Mouse (Mus musculus) heart, adult 2 months (tissue): ENCODE measurements around the gene Adgrv1. TPM values are rescaled to one million over a fixed set of nuclear protein-coding genes. Genes with fewer than 3 reads are reported as not detected.

Experiments used
- DNase-seq, 2 experiments: peaks; one replicate each; pipeline ENCODE4 v3.0.0; 2021
- H3K27ac ChIP-seq: fragments of 200-600 bp; 2 replicates; pipeline ENCODE4 v1.8.1; 2022
- H3K27me3 ChIP-seq: fragments of 200-500 bp; 2 replicates; pipeline ENCODE4 v1.6.1; 2012; ENCODE audit warnings: mild to moderate bottlenecking, low read length, inconsistent platforms, mixed read lengths; ENCODE audit not compliant: control insufficient read depth, insufficient read depth
- H3K36me3 ChIP-seq: fragments of 200-500 bp; 2 replicates; pipeline ENCODE4 v1.6.1; 2012; ENCODE audit warnings: low read length, inconsistent platforms; ENCODE audit not compliant: control insufficient read depth, insufficient read depth
- H3K4me1 ChIP-seq: fragments of 200-500 bp; 2 replicates; pipeline ENCODE4 v1.6.1; 2011; ENCODE audit warnings: low read length; ENCODE audit not compliant: control insufficient read depth, insufficient read depth
- H3K4me3 ChIP-seq: fragments of 200-600 bp; 2 replicates; pipeline ENCODE4 v1.8.1; 2022
- H3K79me2 ChIP-seq: fragments of 200-500 bp; replicated peaks from 2 replicates; pipeline ENCODE4 v1.6.1; 2012; ENCODE audit warnings: mild to moderate bottlenecking, inconsistent platforms, low read length, moderate library complexity, mixed read lengths; ENCODE audit not compliant: control insufficient read depth, insufficient read depth
- H3K9ac ChIP-seq: fragments of 200-500 bp; 2 replicates; pipeline ENCODE4 v1.6.1; 2012; ENCODE audit warnings: low read depth, mild to moderate bottlenecking, control low read depth, inconsistent platforms, low read length, mixed read lengths
- CTCF ChIP-seq: fragments of 200-600 bp; IDR thresholded peaks from 2 replicates; pipeline ENCODE4 v1.8.1; 2022; ENCODE audit warnings: antibody characterized with exemption, mild to moderate bottlenecking, moderate library complexity
- EP300 ChIP-seq: fragments of 200-500 bp; IDR thresholded peaks from 2 replicates; pipeline ENCODE4 v1.6.1; 2011; ENCODE audit warnings: low read depth, low read length, control low read depth; ENCODE audit not compliant: insufficient read depth
- POLR2A ChIP-seq: fragments of 200-500 bp; IDR thresholded peaks from 2 replicates; pipeline ENCODE4 v1.6.1; 2011; ENCODE audit warnings: mild to moderate bottlenecking, low read depth, low read length, control low read depth; ENCODE audit not compliant: insufficient read depth
- WGBS: fragments of 180-500 bp; shearing (Covaris S2); methylation state at CpG from one replicate; pipeline ENCODE4 v1.1.7; 2018; 5-methylcytosine and 5-hydroxymethylcytosine counted together
- intact Hi-C: fragments of 180-260 bp; cut with DNase I; formaldehyde crosslinking; loops from one replicate; pipeline ENCODE4 v1.15.1; 2025
- polyA plus RNA-seq: library from polyadenylated mRNA; depleted of rRNA; stranded (reverse); fragments of >200 nt; gene quantifications from 2 replicates; pipeline ENCODE4 v1.2.3, GENCODE M21; 2012
- total RNA-seq, 2 experiments: library from RNA; stranded (reverse); gene quantifications; 2 replicates each; pipeline ENCODE4 v1.2.3; 2021

The Adgrv1 gene
- total and polyA plus RNA-seq, 3 experiments, result 0.18 to 0.30 TPM; not detected in 1

- WGBS, result 80% methylated on average over 6 of the region's 6 CpGs
- Histone ChIP-seq H3K27ac (no peak overlapping the region), H3K9ac (no peak overlapping the region), H3K4me3 (no peak overlapping the region), H3K36me3 (no peaks in the 10 kb centered on the region), H3K27me3 (no peaks in the 10 kb centered on the region), H3K4me1 (no peaks in the 10 kb centered on the region), H3K79me2 (no peaks in the 10 kb centered on the region)
- intact Hi-C loops, result no loop called here
- no peak for DNase-seq
- no peak for TF ChIP-seq EP300
These were observed 13.4 kb upstream of the Adgrv1 start for GRCm38 (mm10) chr13:81646348-81646747.

DNA sequence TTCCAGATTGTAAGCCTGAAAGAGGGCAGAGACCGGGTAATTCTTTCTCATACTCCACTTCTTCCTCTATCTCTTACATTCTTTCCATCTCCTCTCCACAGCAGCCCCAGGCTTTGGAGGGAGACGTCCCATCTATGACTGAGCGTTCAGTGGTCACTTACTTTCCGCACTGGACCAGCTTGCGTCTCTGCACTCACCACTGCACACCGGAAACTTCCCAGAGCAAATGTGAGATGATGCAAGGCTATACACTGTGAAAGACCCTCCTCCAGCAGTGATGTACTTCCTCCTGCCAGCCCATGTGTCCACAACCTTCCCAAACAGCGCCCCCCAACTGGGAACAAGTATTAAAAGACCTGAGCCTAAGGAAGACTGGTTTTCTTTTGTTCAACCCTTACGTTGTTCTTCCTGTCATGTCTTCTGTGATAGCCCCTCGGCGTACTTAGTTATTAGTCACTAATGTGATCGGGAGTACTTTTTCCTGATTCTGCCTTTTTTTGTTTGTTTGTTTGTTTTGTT lies 11.2 kb upstream of the Adgrv1 start:
- Histone ChIP-seq H3K27ac (no peak overlapping the region), H3K4me3 (no peak overlapping the region), H3K9ac (no peak overlapping the region), H3K79me2 (no peaks in the 10 kb centered on the region), H3K36me3 (no peaks in the 10 kb centered on the region), H3K27me3 (no peaks in the 10 kb centered on the region), H3K4me1 (no peaks in the 10 kb centered on the region)
- WGBS, result 80% methylated on average over 11 of the region's 11 CpGs
- no peak for TF ChIP-seq EP300
- no peak for TF ChIP-seq POLR2A
- no peak for TF ChIP-seq CTCF
- intact Hi-C loops, result loop anchor here (5.0 kb wide), 1 partner anchor 207 kb away; no protein-coding TSS in a partner anchor
- DNase-seq, result no peak

GRCm38 (mm10) chr13:81642491-81643149 lies 9.7 kb upstream of the Adgrv1 start:
- intact Hi-C loops, result loop anchor here (5.0 kb wide), 1 partner anchor 205 kb away; no protein-coding TSS in a partner anchor
- TF ChIP-seq POLR2A (no peak), EP300 (no peak), CTCF (no peak)
- WGBS, result 25% methylated on average over 7 of the region's 7 CpGs

GRCm38 (mm10) chr13:81641289-81642045 lies 8.5 kb upstream of the Adgrv1 start:
- intact Hi-C loops, result loop anchor here (2.0 to 5.0 kb wide), 2 partner anchors 119 to 204 kb away; no protein-coding TSS in a partner anchor
- Histone ChIP-seq H3K9ac (no peak overlapping the region), H3K27ac (no peak overlapping the region), H3K27me3 (no peaks in the 10 kb centered on the region), H3K79me2 (no peaks in the 10 kb centered on the region), H3K36me3 (no peaks in the 10 kb centered on the region), H3K4me1 (no peaks in the 10 kb centered on the region), H3K4me3 (no peak overlapping the region)
- 17% methylated on average over 8 of the region's 8 CpGs for WGBS
- peak; percentile 83 for TF ChIP-seq CTCF
- TF ChIP-seq EP300, result no peak
- TF ChIP-seq POLR2A, result no peak
- no peak for DNase-seq

More at GRCm38 (mm10) chr13:81642491-81643149, 9.7 kb upstream of the Adgrv1 start:
- H3K9ac ChIP-seq, result no peak overlapping the region
- no peaks in the 10 kb centered on the region for H3K36me3 ChIP-seq
- no peaks in the 10 kb centered on the region for H3K27me3 ChIP-seq
- no peak overlapping the region for H3K4me3 ChIP-seq
- H3K27ac ChIP-seq, result no peak overlapping the region
- H3K79me2 ChIP-seq, result no peaks in the 10 kb centered on the region
- no peak for DNase-seq
- no peaks in the 10 kb centered on the region for H3K4me1 ChIP-seq

DNA sequence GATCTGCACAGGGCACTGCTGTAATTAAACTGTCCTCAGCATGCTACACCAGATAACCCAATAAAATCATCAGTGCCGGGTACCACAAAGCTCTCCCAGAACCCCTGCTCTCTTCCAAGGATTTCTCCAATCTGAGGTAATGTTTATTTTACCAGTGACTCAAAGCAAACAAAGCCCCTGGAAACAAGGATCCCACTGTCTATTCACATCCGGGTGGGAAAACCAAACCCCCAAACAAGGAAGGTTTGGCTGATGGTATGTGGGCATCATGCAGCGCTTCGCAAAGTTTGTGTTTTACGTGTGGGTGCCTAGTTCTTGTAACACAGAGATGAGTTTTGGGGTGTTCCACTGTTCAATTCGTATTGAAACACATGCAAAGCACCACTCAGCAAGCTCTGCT lies 7.9 kb upstream of the Adgrv1 start:
- no peak for DNase-seq
- Histone ChIP-seq H3K4me3 (no peak overlapping the region), H3K9ac (no peak overlapping the region), H3K36me3 (no peaks in the 10 kb centered on the region), H3K27me3 (no peaks in the 10 kb centered on the region), H3K79me2 (no peaks in the 10 kb centered on the region), H3K4me1 (no peaks in the 10 kb centered on the region), H3K27ac (no peak overlapping the region)
- intact Hi-C loops, result loop anchor here (2.0 to 5.0 kb wide), 2 partner anchors 120 to 204 kb away; no protein-coding TSS in a partner anchor
- WGBS, result 32% methylated on average over 6 of the region's 6 CpGs
- no peak for TF ChIP-seq EP300

- H3K9ac ChIP-seq, result no peak overlapping the region
- 57% methylated on average over 4 of the region's 4 CpGs for WGBS
- H3K4me1 ChIP-seq, result no peaks in the 10 kb centered on the region
- H3K36me3 ChIP-seq, result no peaks in the 10 kb centered on the region
- H3K79me2 ChIP-seq, result no peaks in the 10 kb centered on the region
- TF ChIP-seq CTCF (no peak), EP300 (no peak), POLR2A (no peak)
- H3K27ac ChIP-seq, result no peak overlapping the region
- DNase-seq, result no peak
- intact Hi-C loops, result loop anchor here (2.0 to 5.0 kb wide), 2 partner anchors 121 to 202 kb away; no protein-coding TSS in a partner anchor
- H3K4me3 ChIP-seq, result no peak overlapping the region
- no peaks in the 10 kb centered on the region for H3K27me3 ChIP-seq
These were observed 6.7 kb upstream of the Adgrv1 start for GRCm38 (mm10) chr13:81639624-81640023.
